Mouse (Mus musculus) bone marrow, adult 2 months (tissue): ENCODE results near the gene Dtd1.

Experiments
- CTCF ChIP-seq: fragments of 200-500 bp; IDR thresholded peaks from 2 replicates; pipeline ENCODE4 v1.5.1; 2011; ENCODE audit warnings: low read length, control low read depth; ENCODE audit not compliant: control insufficient read depth, insufficient read depth
- POLR2A ChIP-seq: fragments of 200-500 bp; IDR thresholded peaks from 2 replicates; pipeline ENCODE4 v1.6.1; 2011; ENCODE audit warnings: low read depth, mild to moderate bottlenecking, control low read depth, low read length, borderline replicate concordance; ENCODE audit not compliant: control insufficient read depth

DNA sequence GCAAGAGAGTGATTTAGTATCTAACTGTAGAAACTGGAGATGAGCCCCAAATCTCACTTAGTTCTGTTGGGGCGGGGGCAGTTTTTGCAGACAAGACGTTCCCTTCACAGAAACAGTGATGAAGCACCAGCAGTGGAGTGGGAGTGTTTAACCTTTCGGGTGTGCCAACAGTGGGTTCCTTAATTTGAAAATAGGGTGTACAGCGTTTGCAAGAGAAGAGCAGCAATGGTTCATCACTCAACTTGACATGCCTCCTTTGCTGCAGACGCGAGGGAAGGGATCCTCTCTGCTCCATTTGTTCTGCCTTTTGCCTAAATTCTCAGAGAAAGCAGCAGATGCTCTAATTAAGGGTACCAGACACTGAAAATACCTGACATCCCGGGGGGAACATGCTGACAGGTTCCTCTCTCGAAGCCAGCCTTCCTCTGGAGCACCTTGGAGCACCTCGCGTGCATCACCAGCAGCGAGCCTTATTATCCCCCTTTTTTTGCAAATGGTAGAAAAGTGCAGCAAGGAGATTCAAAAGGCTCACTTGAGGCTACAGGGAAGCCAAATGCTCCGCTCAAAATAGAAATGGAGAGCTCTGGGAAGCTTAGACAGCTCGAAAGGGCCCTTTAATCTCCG, 192.1 kb downstream of the Dtd1 start:
- TF ChIP-seq CTCF (no peak), POLR2A (no peak)
